Mouse (Mus musculus): Measurements from ENCODE around the gene Patl2.

GRCm38 (mm10) chr2:122132078-122132477, 53.9 kb downstream of the Patl2 start:
- TF ChIP-seq HCFC1 (IDR thresholded peaks at IDR 0.05; ENCODE audit: low read depth, low read length): no peak
- TF ChIP-seq TAL1 (IDR thresholded peaks at IDR 0.05; ENCODE audit: low read length): no peak
- no peak for TF ChIP-seq MYC (IDR thresholded peaks at IDR 0.05; ENCODE audit: low read depth, low read length)
- TF ChIP-seq USF1 (IDR thresholded peaks at IDR 0.05; ENCODE audit: low read depth, low read length): no peak
- TF ChIP-seq BHLHE40 (IDR thresholded peaks at IDR 0.05; ENCODE audit: borderline replicate concordance, low read depth, low read length): no peak
